Mouse (Mus musculus) ES-Bruce4 (cell line): Measurements from ENCODE around the gene Taf3. TPM values are rescaled to one million over a fixed set of nuclear protein-coding genes. Genes with fewer than 3 reads are reported as not detected.

ENCODE experiments used
- H3K27ac ChIP-seq: 2 replicates; pipeline ENCODE4 v1.5.1; 2012; ENCODE audit warnings: low read length, inconsistent platforms; ENCODE audit not compliant: insufficient read depth
- H3K27me3 ChIP-seq: 2 replicates; pipeline ENCODE4 v1.6.1; 2012; ENCODE audit warnings: mild to moderate bottlenecking, low read length, inconsistent platforms; ENCODE audit not compliant: control insufficient read depth, poor library complexity, insufficient read depth, severe bottlenecking
- H3K36me3 ChIP-seq: 2 replicates; pipeline ENCODE4 v1.6.1; 2012; ENCODE audit warnings: inconsistent platforms, mild to moderate bottlenecking, low read length, moderate library complexity; ENCODE audit not compliant: control insufficient read depth, poor library complexity, insufficient read depth, severe bottlenecking
- H3K4me1 ChIP-seq: one replicate; pipeline ENCODE4 v1.8.1; 2011; ENCODE audit warnings: low read length; ENCODE audit not compliant: control insufficient read depth, insufficient read depth
- H3K4me3 ChIP-seq: 2 replicates; pipeline ENCODE4 v1.5.1; 2011; ENCODE audit warnings: low read depth, mild to moderate bottlenecking, low read length
- H3K9ac ChIP-seq: 2 replicates; pipeline ENCODE4 v1.6.1; 2012; ENCODE audit warnings: low read depth, mild to moderate bottlenecking, inconsistent platforms; ENCODE audit not compliant: poor library complexity, severe bottlenecking
- H3K9me3 ChIP-seq: replicated peaks from 2 replicates; pipeline ENCODE4 v1.6.1; 2012; ENCODE audit warnings: mild to moderate bottlenecking, low read length, inconsistent platforms; ENCODE audit not compliant: control insufficient read depth, poor library complexity, insufficient read depth, severe bottlenecking
- CTCF ChIP-seq: IDR thresholded peaks from one replicate; pipeline ENCODE4 v1.8.1; 2011; ENCODE audit warnings: low read depth, low read length
- EP300 ChIP-seq: IDR thresholded peaks from 2 replicates; pipeline ENCODE4 v1.6.1; 2011; ENCODE audit warnings: low read depth, low read length; ENCODE audit not compliant: insufficient read depth
- POLR2A ChIP-seq: IDR thresholded peaks from one replicate; pipeline ENCODE4 v1.8.1; 2011; ENCODE audit warnings: low read length; ENCODE audit not compliant: insufficient read depth
- polyA plus RNA-seq: library from polyadenylated mRNA; stranded (reverse); fragments of >200 nt; gene quantifications from 2 replicates; pipeline ENCODE4 v1.2.4, GENCODE M21; 2011; ENCODE audit warnings: low read depth; ENCODE audit not compliant: missing spikeins, insufficient read depth, insufficient read length

Taf3 gene
- polyA plus RNA-seq, 1 experiment: 15.5 TPM

DNA sequence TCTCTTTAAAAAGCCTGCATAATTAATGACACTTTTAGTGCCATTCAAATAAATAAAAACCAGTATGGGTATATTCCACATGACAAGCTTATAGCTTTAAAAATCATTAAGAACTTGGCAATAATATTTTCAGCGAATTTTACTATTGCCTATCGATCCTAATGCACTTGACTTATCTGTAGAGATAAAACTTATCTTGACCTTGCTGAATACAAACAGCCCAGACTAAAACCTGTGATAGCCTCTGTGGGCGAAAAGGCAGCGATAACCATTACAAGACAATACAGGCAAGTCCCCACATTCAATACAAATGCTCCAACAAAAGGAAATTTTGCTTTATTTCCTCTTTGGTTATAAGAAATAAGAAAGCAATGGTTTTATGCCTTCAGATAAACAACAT, 39.8 kb downstream of the Taf3 start:
- Histone ChIP-seq H3K27me3 (no peaks in the 10 kb centered on the region), H3K4me3 (no peak overlapping the region), H3K9me3 (no peaks in the 10 kb centered on the region), H3K27ac (no peak overlapping the region), H3K36me3 (no peaks in the 10 kb centered on the region), H3K4me1 (no peaks in the 10 kb centered on the region), H3K9ac (no peak overlapping the region)
- no peak for TF ChIP-seq POLR2A
- no peak for TF ChIP-seq CTCF
- no peak for TF ChIP-seq EP300

DNA sequence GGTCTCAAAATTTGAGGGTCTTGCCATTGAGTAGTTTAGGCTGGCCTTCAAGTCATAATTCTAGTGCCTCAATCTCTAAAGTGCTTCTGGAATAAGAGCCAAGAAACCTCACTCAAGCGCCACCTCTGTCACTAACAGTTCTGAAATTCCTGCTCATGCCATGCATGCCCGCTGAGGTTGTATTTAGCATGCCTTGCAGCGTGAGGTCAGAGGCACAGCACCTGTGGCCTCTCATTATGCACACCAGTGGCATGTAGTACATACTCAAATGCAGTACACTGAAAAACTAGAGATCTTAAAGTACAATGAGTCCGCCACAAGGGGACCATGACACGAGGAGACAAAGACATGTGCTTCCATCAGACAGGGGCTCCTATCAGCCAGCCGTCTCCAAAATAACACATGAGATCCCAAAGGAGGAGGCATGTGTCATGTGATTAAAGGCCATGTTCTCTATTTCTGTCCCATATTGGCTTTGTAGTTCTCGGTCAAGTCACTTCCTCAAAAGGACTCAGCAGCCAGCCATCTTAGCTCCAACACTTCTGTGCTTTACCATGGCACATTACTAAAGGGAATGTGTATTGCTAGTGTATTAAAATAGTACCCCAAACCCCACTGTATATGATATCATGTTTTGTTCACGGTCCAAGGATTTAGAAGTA, 43.3 kb downstream of the Taf3 start:
- Histone ChIP-seq H3K4me1 (no peaks in the 10 kb centered on the region), H3K4me3 (no peak overlapping the region), H3K27ac (no peak overlapping the region), H3K9ac (no peak overlapping the region), H3K27me3 (no peaks in the 10 kb centered on the region), H3K36me3 (no peaks in the 10 kb centered on the region), H3K9me3 (no peaks in the 10 kb centered on the region)
- no peak for TF ChIP-seq POLR2A
- TF ChIP-seq EP300: no peak
- no peak for TF ChIP-seq CTCF

DNA sequence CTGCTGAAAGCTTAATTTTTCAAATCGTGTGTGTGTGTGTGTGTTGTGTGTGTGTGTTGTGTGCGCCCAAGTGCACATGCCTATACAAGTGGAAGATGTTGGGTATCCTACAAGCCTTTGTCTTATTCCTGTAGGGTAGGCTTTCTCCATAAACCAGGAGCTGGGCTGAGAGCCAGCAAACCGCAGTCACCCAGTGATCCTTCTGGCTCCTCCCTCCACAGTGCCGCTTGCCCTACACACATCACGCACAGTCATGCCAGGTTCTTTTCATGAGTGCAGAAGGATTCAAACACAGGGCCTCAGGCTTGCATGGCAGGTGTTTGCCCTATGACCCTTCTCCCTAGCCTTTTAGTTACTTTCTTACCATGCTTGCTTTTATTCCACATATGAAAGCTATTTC, 45.0 kb downstream of the Taf3 start:
- Histone ChIP-seq H3K27ac (no peak overlapping the region), H3K36me3 (no peaks in the 10 kb centered on the region), H3K9me3 (no peaks in the 10 kb centered on the region), H3K4me3 (no peak overlapping the region), H3K9ac (no peak overlapping the region), H3K4me1 (no peaks in the 10 kb centered on the region), H3K27me3 (no peaks in the 10 kb centered on the region)
- TF ChIP-seq CTCF (no peak), EP300 (no peak), POLR2A (no peak)

DNA sequence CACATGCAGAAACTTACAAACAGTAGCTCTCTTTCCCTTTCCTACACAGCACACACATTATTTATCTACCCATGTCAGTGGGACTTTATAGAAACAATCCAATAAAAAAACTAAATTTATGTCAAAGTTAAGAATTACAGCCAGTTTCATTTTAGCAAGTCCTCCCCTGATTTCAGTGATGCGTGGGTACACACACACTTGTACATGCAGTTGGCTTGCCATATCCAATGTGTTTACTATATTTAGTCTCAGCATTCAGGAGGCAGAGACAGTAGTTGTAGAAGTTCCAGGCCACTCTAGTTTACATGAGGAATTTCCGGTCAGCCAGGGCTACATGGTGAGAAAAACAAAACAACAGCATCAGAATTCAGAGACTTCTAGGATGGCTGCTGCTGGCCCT, 46.8 kb downstream of the Taf3 start:
- H3K27ac ChIP-seq: no peak overlapping the region
- TF ChIP-seq POLR2A (no peak), EP300 (no peak), CTCF (no peak)
- H3K9ac ChIP-seq: no peak overlapping the region
- H3K4me3 ChIP-seq: no peak overlapping the region
- no peaks in the 10 kb centered on the region for H3K27me3 ChIP-seq
- H3K36me3 ChIP-seq: no peaks in the 10 kb centered on the region
- no peaks in the 10 kb centered on the region for H3K4me1 ChIP-seq
- no peaks in the 10 kb centered on the region for H3K9me3 ChIP-seq

DNA sequence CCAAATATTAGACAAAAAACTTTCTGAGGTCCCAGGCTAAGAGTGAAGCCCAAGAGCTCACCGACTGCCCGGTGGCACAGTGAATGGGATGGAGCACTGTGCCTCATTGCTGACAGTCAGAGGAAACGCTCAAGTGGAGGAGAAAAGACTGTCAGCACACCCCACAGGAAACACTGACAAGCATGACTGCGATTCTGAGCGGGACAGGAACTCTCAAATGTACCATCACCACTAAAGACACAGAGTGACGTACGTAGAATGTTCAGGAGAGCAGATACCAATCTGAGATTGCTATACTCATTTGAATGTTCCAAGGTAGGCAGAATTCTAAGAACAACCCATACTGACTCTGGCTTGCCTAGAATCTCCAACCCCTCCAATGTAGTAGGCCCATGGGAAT, 50.9 kb downstream of the Taf3 start:
- Histone ChIP-seq H3K36me3 (no peaks in the 10 kb centered on the region), H3K4me3 (no peak overlapping the region), H3K4me1 (no peaks in the 10 kb centered on the region)

DNA sequence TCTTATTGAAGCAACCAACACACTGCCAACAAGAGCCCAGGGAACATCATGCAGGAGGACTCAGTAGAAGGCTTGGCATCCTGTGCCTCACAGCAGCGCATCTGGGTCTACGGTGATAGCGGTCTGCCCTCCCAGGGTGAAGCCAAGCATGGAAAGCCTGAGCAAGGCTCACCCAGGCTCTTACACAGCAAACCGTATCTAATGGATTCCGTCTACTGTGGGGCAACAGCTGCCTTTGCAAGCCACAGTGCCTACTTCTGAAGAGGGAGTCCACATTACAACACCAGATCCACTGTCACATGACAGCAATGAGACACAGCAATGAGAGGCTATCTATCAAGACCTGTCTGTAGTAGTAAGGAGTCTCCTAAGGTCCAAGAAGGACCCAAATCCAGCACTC, 52.3 kb downstream of the Taf3 start:
- H3K9ac ChIP-seq: no peak overlapping the region
- no peaks in the 10 kb centered on the region for H3K36me3 ChIP-seq
- H3K9me3 ChIP-seq: no peaks in the 10 kb centered on the region
- no peaks in the 10 kb centered on the region for H3K4me1 ChIP-seq
- H3K4me3 ChIP-seq: no peak overlapping the region
- TF ChIP-seq CTCF (no peak), POLR2A (no peak), EP300 (no peak)
- no peak overlapping the region for H3K27ac ChIP-seq
- no peaks in the 10 kb centered on the region for H3K27me3 ChIP-seq

More for the DNA sequence above, 50.9 kb downstream of the Taf3 start:
- Histone ChIP-seq H3K9me3 (no peaks in the 10 kb centered on the region), H3K9ac (no peak overlapping the region), H3K27me3 (no peaks in the 10 kb centered on the region), H3K27ac (no peak overlapping the region)
- TF ChIP-seq POLR2A: no peak
- TF ChIP-seq EP300: no peak
- TF ChIP-seq CTCF: no peak
